Mouse (Mus musculus) adrenal gland, adult 2 months (tissue): ENCODE results near the gene Cyb5r4. TPM values are rescaled to one million over a fixed set of nuclear protein-coding genes. Genes with fewer than 3 reads are reported as not detected.

ENCODE experiments used
- polyA plus RNA-seq: library from polyadenylated mRNA; depleted of rRNA; stranded (reverse); fragments of >200 nt; gene quantifications from 2 replicates; pipeline ENCODE4 v1.2.3, GENCODE M21; 2012; rRNA removed
- total RNA-seq, 2 experiments: library from RNA; stranded (reverse); gene quantifications; 2 replicates each; pipeline ENCODE4 v1.2.3; 2021

Cyb5r4 gene
- total and polyA plus RNA-seq, 3 experiments = 11.2 to 42.1 (median 37.3) TPM

Other genes starting within 250 kb of the Cyb5r4 start
- 10 to 100 TPM; 20.1 to 68.1 TPM for gene Snap91, start 141.4 kb upstream of the Cyb5r4 start, total RNA-seq
- 14.8 and 17.1 TPM in 2 replicates for gene Snap91, start 141.4 kb upstream of the Cyb5r4 start, polyA plus RNA-seq
- 1 to 10 TPM; 1.8 to 2.3 TPM for gene Ripply2, start 6.5 kb upstream of the Cyb5r4 start, total RNA-seq
- gene Ripply2, start 6.5 kb upstream of the Cyb5r4 start, polyA plus RNA-seq = 1.1 and 1.9 TPM in 2 replicates
- gene Mrap2, start 122.3 kb downstream of the Cyb5r4 start, total RNA-seq = 1 to 10 TPM; 2.3 to 2.8 TPM
- 0.20 and 0.28 TPM in 2 replicates for gene Mrap2, start 122.3 kb downstream of the Cyb5r4 start, polyA plus RNA-seq
- 1 to 10 TPM; 4.6 to 5.6 TPM for gene Cep162, start 233.5 kb downstream of the Cyb5r4 start, total RNA-seq
- 0.54 and 0.61 TPM in 2 replicates for gene Cep162, start 233.5 kb downstream of the Cyb5r4 start, polyA plus RNA-seq